Mouse (Mus musculus) T-cell, adult 66 days (primary cell): ENCODE measurements around the gene Mog. TPM values are rescaled to one million over a fixed set of nuclear protein-coding genes. Genes with fewer than 3 reads are reported as not detected.

ENCODE experiments used
- total RNA-seq, 2 experiments: library from RNA; stranded (reverse); gene quantifications; 3 replicates in 1 of 2; 4 replicates in 1 of 2; pipeline ENCODE4 v1.2.4; 2023

Mog gene
- not detected for total RNA-seq

DNA sequence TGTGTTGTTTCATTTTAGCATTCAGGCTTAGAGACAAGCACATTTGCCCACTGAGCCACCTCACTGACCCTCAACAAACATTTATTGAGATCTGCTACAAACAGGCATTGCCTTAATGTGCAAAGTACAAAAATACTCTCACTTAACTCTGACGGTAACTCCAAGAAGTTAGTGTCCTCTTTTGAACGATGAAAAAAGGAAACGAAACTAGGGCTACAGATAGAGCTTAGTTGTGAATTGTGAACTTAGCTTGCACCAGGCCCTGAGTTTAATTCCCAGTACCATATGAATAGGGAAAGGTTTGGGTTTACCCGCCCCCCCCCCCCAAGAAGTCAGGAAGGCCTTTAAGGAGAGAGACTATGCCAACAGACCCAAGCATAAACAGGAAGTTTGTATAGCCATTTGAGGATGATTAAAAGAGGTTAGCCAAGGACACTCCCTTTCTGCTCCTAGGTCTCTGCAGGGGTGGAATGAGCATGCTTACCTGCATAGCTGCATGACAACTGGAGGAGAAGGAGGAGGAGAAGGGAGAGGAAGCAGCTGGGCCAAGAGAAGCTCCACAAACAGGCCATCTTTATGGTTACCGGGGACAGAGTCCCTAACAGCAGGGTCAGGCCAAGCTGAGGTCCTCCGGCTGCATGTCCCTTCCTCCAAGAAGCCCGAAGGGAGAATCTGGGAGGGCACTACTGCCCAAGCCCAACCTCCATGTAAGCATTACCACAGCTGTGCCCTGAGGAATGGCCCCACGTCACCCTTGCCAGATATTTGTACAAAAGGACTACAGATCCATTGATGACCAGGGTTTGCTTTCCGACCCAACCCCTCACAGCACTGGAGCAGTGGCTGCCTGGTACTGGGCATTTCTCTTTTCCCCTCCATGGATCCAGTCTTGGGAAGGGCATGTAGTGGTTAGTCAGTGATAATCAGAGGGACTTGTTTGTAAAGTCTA, at the start of gene Mog:
Gene Mog, minus strand, starts transcription at position 771 of the 949 bp plus-strand sequence.

DNA sequence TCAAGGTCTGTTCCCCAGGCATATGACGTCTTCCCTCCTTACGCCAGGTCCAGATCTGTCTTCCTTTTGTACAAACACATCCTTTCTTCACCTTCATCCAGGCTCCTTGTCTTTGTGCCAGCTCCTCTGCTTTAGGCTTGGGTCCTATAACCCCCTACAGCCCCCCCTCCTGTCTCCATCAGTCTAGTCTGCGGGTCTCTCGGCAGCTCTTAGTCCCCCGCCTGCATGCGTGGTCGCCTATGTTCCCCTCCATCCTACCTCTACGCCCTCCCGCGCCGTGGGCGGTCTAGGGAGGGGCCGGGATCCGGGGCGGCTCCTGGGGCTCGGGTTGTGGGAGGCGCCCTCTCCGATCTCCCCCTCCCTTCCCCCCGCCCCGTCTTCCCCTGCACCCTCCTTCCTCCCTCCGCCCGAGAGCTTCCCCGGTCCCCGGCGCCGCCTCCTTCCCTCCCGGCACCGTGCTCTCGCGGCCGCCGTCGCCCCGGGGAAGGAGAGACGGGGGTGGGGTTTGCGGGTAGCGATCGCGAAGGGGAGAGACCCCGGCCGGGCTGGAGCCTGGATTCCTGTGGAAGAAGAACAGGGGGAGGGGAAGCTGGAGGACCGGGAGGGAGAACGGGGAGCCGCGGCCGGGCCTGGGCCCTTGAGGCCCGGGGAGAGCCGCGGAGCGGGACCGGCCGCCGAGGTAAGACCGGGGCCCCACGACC, 22.6 kb upstream of the Mog start, which contains the start of gene Gabbr1:
Gene Gabbr1, plus strand, starts transcription at position 356 of the 701 bp plus-strand sequence.

DNA sequence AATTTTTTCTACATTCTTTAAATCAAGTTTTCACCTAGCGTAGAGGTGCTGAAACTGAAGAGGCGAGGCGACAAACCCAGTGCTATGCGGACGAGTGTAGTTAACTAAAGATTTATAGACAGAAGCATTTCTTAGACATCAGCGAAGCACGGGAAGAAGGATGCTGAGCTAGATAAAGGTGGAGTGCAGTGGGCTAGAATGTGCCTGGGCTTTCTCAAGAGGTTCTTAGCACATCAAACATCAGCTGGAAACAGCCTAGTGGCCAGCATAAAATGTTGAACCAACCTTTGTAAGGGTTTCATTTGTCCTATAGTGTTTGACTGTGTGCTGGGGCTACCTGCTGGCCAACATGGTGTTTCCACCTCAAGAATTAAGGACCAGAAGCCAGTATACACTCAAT, 22.3 kb downstream of the Mog start, which contains the start of gene Zfp57:
Gene Zfp57, plus strand, starts transcription at position 301 of the 400 bp plus-strand sequence.

DNA sequence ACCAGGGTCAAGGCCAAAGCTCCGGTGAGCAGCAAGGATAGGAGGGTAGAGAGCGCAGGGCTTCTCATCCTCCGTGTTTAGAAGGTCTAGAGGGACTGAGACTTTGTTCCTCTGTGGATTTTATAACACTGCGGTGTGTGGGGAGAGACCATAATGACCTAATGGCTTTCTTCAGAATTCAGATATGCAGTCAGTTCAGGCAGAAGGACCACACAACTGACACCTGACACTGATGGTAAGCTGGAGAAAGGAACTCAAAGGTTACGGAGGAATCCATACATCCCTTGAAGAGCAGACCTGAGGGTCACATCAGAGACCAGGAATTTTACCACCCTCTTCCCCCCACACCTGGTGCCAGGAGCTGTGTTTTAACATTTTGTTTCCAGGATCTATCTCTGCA, 33.8 kb downstream of the Mog start, which contains the start of gene H2-M5:
Gene H2-M5, minus strand, starts transcription at position 101 of the 400 bp plus-strand sequence.

DNA sequence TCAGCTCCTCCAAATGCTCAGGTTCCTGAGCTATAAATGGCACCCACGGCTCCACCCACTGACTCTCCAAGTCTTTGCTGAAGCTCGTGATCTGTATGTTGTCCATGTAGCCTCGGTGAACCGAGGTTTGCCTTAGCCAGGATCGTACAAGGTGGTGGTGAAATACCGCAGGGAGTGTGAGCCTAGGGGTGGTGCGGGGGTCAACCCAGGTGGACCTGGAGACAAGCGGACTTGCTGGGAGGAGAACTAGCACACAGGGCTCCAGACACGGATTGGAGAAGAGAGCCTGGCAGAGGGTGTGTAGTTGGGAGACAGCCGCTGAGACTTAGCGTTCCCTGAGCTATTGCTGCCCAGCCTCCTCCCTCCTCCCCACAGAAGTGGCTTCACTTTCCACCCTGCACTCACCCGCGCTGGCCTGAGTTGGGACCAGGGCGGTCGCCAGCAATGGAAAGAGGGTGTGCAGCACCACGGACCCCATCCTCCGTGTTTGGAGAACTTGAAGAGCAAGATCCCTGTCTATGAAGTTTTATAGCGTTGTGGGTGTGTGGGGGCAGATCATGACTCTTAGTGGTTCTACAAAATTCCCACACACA, 41.9 kb downstream of the Mog start, which contains the start of gene 2410137M14Rik:
Gene 2410137M14Rik, minus strand, starts transcription at position 17 of the 593 bp plus-strand sequence.

Other genes starting within 250 kb of the Mog start
- gene H2-M10.6, start 211.2 kb downstream of the Mog start, total RNA-seq = not detected
- gene Trim26, start 186.3 kb downstream of the Mog start, total RNA-seq = 100 to 1,000 TPM; 117 to 139 TPM
- gene Trim15, start 156.2 kb downstream of the Mog start, total RNA-seq = not detected
- gene Trim10, start 153.8 kb downstream of the Mog start, total RNA-seq = under 1 TPM; 0.32 to 0.33 TPM
- gene Trim40, start 133.3 kb downstream of the Mog start, total RNA-seq = not detected
- gene Trim31, start 125.3 kb downstream of the Mog start, total RNA-seq = not detected
- 1 to 10 TPM in 1 of 2 experiments, under 1 TPM in 1; 0.77 to 1.2 TPM for gene Rnf39, start 80.5 kb downstream of the Mog start, total RNA-seq
- 10 to 100 TPM; 71.0 to 72.5 TPM for gene Ppp1r11, start 71.7 kb downstream of the Mog start, total RNA-seq
- 10 to 100 TPM; 54.5 to 64.0 TPM for gene Znrd1, start 64.8 kb downstream of the Mog start, total RNA-seq
- 1 to 10 TPM; 2.3 to 3.3 TPM for gene Znrd1as, start 64.8 kb downstream of the Mog start, total RNA-seq
- not detected for gene 2410137M14Rik, start 42.2 kb downstream of the Mog start, total RNA-seq
- not detected for gene H2-M5, start 33.9 kb downstream of the Mog start, total RNA-seq
- gene Zfp57, start 22.2 kb downstream of the Mog start, total RNA-seq = not detected
- 100 to 1,000 TPM; 136 to 147 TPM for gene Gabbr1, start 22.6 kb upstream of the Mog start, total RNA-seq
- gene Olfr90, start 65.1 kb upstream of the Mog start, total RNA-seq = not detected
- gene Olfr91, start 74.9 kb upstream of the Mog start, total RNA-seq = not detected
- not detected for gene Olfr92, start 96.7 kb upstream of the Mog start, total RNA-seq
- gene Olfr93, start 138.1 kb upstream of the Mog start, total RNA-seq = not detected
- gene Ubd, start 170.5 kb upstream of the Mog start, total RNA-seq = under 1 TPM; 0.61 to 0.65 TPM
- not detected for gene Olfr94, start 177.6 kb upstream of the Mog start, total RNA-seq
- gene Olfr95, start 189.7 kb upstream of the Mog start, total RNA-seq = not detected
- gene Olfr96, start 196.7 kb upstream of the Mog start, total RNA-seq = not detected
- not detected for gene Olfr97, start 213.9 kb upstream of the Mog start, total RNA-seq
- not detected for gene Olfr98, start 240.4 kb upstream of the Mog start, total RNA-seq
- 10 to 100 TPM; 34.4 to 40.3 TPM for gene H2-M3, start 246.8 kb upstream of the Mog start, total RNA-seq